Mouse (Mus musculus) kidney, embryonic 14.5 days (tissue): ENCODE data around the gene Lca5l. TPM values are rescaled to one million over a fixed set of nuclear protein-coding genes. Genes with fewer than 3 reads are reported as not detected.

Source experiments
- ATAC-seq: fragments of 200-750 bp; cut with Nextera tagmentation; 2 replicates; pipeline ENCODE4 v1.8.0; 2017; ENCODE audit warnings: moderate number of reproducible peaks, mild to moderate bottlenecking, moderate TSS enrichment, moderate library complexity; ENCODE audit not compliant: low FRiP score, low TSS enrichment
- H3K27ac ChIP-seq: fragments of 300-500 bp; sonication (generic); 2 replicates; pipeline ENCODE4 v1.5.1; 2014; ENCODE audit warnings: low read depth, mild to moderate bottlenecking, low read length, moderate library complexity, mixed read lengths
- H3K27me3 ChIP-seq: fragments of 300-500 bp; sonication (generic); 2 replicates; pipeline ENCODE4 v1.6.1; 2014; ENCODE audit warnings: mild to moderate bottlenecking, low read length; ENCODE audit not compliant: control insufficient read depth, insufficient read depth
- H3K36me3 ChIP-seq: fragments of 300-500 bp; sonication (generic); 2 replicates; pipeline ENCODE4 v1.6.1; 2014; ENCODE audit warnings: low read length, mixed read lengths; ENCODE audit not compliant: control insufficient read depth, insufficient read depth
- H3K4me1 ChIP-seq: fragments of 300-500 bp; sonication (generic); 2 replicates; pipeline ENCODE4 v1.6.1; 2014; ENCODE audit warnings: low read length, mixed read lengths; ENCODE audit not compliant: control insufficient read depth, insufficient read depth
- H3K4me2 ChIP-seq: fragments of 300-500 bp; sonication (generic); replicated peaks from 2 replicates; pipeline ENCODE4 v1.6.1; 2014; ENCODE audit warnings: low read depth, mild to moderate bottlenecking, low read length
- H3K4me3 ChIP-seq: fragments of 300-500 bp; sonication (generic); 2 replicates; pipeline ENCODE4 v1.5.1; 2014; ENCODE audit warnings: mild to moderate bottlenecking, low read length
- H3K9ac ChIP-seq: fragments of 300-500 bp; sonication (generic); 2 replicates; pipeline ENCODE4 v1.6.1; 2014; ENCODE audit warnings: low read depth, mild to moderate bottlenecking, low read length, moderate library complexity
- H3K9me3 ChIP-seq: fragments of 300-500 bp; sonication (generic); 2 replicates; pipeline ENCODE4 v1.6.1; 2016; ENCODE audit warnings: low read length; ENCODE audit not compliant: control insufficient read depth
- WGBS: fragments of 180-500 bp; shearing (Covaris S2); extraction: QIAGEN DNeasy Blood & Tissue Kit; methylation state at CpG from one replicate; pipeline ENCODE4 v1.1.7; 2014; 5-methylcytosine and 5-hydroxymethylcytosine counted together
- polyA plus RNA-seq: library from polyadenylated mRNA; unstranded; fragments of >200 nt; fragmentation: Nextera tagmentation; extraction: Ambion mirVana; gene quantifications from 2 replicates; pipeline ENCODE4 v1.2.1, GENCODE M21; 2014

The Lca5l gene
- polyA plus RNA-seq, 1 experiment from 2014 or later: 1.5 TPM

DNA sequence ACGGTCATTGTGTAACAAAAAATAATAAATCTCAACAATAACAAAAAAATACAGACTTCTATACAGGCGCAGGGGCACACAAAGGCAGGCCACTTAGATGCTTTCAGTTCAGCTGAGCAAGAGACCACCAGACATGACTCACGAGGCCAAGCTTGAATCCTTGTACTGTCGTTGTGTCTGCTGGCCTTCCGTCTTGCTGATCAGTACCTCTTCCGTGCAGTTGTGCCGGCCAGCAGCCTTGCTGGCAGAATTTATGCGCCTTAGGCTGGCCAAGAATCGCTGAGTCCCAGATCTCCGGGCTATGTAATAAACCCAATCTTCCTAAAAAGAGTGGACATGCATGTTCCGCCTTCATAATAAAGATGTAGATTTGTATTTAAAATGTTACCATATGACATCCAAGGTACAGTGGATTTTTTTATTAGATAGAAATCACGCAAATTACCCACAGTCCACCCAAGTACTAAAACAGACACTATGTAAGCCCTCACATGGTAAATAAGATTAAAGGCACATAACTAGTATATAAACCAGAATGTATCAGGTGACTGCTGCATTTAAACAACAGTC is 33.5 kb downstream of the Lca5l start:
- 55% methylated on average over 12 of the region's 12 CpGs for WGBS
- Histone ChIP-seq H3K27ac (peak overlapping the region; percentile 71; the same call in 1 of the 2 replicates), H3K4me3 (peak overlapping the region; percentile 58), H3K4me1 (0 out of 2 replicates have a peak, but pooled peaks cover 4% of the 10 kb centered on the region), H3K4me2 (peak overlapping the region; percentile 99), H3K9ac (peak overlapping the region; percentile 91), H3K9me3 (no peaks in the 10 kb centered on the region), H3K27me3 (no peaks in the 10 kb centered on the region), H3K36me3 (peaks cover 15% of the 10 kb centered on the region; the same call in 1 of the 2 replicates)
- ATAC-seq: no peak

DNA sequence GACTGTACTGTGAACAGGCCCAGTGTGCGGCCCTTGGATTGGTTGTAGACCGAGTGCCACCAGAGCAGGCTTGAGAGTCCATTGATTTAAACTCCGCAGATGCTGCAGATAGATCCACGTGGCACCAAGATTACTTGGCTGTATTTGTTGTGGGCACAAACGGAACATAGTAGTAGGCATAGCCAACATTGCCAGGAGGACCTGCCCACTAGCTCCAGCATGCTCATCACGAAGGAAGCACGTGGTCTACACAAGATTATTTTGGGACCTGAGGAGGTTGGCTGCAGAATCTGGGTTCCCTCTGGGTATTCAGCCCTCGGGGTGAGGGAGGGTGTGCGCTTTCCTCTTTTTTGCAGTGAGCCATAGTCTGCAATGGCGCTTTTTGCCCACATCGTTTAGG is 34.9 kb downstream of the Lca5l start:
- H3K4me2 ChIP-seq: no peak overlapping the region
- no peak overlapping the region for H3K9ac ChIP-seq
- H3K36me3 ChIP-seq: peaks cover 26% of the 10 kb centered on the region; the same call in 1 of the 2 replicates
- ATAC-seq: no peak
- H3K27ac ChIP-seq: no peak overlapping the region
- WGBS: 95% methylated on average over 11 of the region's 11 CpGs
- H3K4me3 ChIP-seq: no peak overlapping the region
- 0 out of 2 replicates have a peak, but pooled peaks cover 4% of the 10 kb centered on the region for H3K4me1 ChIP-seq
- no peaks in the 10 kb centered on the region for H3K9me3 ChIP-seq
- no peaks in the 10 kb centered on the region for H3K27me3 ChIP-seq

DNA sequence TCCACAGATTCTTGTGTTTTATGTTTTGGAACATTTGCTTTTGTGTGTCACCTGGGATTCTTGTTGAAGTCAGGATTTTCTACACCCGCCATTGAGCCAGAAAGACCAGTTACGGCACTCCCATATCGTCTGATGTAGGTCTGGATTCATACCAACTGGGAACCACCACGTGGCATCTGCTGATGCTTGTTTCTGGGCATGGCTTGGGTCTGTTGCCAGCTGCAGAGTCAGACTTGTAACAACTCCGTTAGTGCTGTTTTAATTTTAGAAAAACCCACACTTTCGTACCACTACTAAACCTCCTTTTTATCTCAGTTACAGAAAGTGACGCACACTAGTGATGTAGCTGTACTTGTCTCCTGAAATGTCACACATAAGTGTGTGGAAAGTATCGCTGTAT is 36.1 kb downstream of the Lca5l start:
- 94% methylated on average over 8 of the region's 8 CpGs for WGBS
- H3K27me3 ChIP-seq: no peaks in the 10 kb centered on the region
- no peak overlapping the region for H3K27ac ChIP-seq
- no peak for ATAC-seq
- H3K4me1 ChIP-seq: 0 out of 2 replicates have a peak, but pooled peaks cover 4% of the 10 kb centered on the region
- no peak overlapping the region for H3K9ac ChIP-seq
- H3K9me3 ChIP-seq: no peaks in the 10 kb centered on the region
- no peak overlapping the region for H3K4me3 ChIP-seq
- H3K4me2 ChIP-seq: no peak overlapping the region
- H3K36me3 ChIP-seq: peaks cover 27% of the 10 kb centered on the region; the same call in 1 of the 2 replicates

DNA sequence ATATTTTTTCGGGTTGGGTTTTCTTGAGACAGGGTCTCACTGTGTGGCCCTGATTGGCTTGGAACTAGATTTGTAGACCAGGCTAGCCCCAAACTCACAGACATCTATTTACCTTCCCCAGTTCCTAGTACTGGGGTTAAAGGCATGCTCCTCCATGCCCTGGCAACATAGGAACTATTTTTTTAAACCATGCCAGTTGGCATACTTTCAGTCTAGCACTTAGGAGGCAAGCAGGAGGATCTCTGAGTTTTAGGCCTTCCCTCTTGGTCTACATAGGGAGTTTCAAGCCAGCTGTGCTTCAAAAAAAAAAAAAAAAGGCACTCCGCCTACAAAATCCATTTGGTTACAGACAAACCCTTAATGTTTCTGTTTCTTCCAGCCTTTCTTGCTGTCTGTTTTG is 37.6 kb downstream of the Lca5l start:
- Histone ChIP-seq H3K4me1 (0 out of 2 replicates have a peak, but pooled peaks cover under 1% of the 10 kb centered on the region), H3K9ac (no peak overlapping the region), H3K9me3 (no peaks in the 10 kb centered on the region), H3K27ac (no peak overlapping the region), H3K4me2 (no peak overlapping the region), H3K4me3 (no peak overlapping the region), H3K36me3 (peaks cover 27% of the 10 kb centered on the region; the same call in 1 of the 2 replicates), H3K27me3 (no peaks in the 10 kb centered on the region)
- 96% methylated on average over 2 of the region's 2 CpGs for WGBS
- ATAC-seq: no peak

DNA sequence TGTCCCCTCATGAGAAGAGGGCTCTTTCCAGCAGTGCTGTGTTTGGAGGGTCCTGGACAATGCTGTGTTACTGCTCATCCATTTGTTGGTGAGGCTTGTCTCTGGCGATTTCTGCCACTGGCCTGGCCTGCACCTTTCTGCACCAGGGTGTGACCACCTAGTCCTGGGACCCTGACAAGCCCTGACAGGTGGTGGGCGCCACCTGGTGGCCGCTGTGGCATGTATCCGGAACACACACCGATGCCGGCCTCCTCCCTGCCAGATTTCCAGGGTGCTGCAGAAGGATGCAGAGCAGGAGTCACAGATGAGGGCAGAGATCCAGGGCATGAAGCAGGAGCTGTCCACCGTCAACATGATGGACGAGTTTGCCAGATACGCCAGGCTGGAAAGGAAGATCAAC is 40.5 kb downstream of the Lca5l start:
- H3K4me1 ChIP-seq: 0 out of 2 replicates have a peak, but pooled peaks cover 5% of the 10 kb centered on the region
- ATAC-seq: peak; percentile 74
- no peak overlapping the region for H3K4me3 ChIP-seq
- peaks cover 27% of the 10 kb centered on the region; the same call in 1 of the 2 replicates for H3K36me3 ChIP-seq
- no peak overlapping the region for H3K4me2 ChIP-seq
- H3K9me3 ChIP-seq: no peaks in the 10 kb centered on the region
- 23% methylated on average over 9 of the region's 9 CpGs for WGBS
- H3K27me3 ChIP-seq: no peaks in the 10 kb centered on the region
- H3K9ac ChIP-seq: no peak overlapping the region
- H3K27ac ChIP-seq: no peak overlapping the region

DNA sequence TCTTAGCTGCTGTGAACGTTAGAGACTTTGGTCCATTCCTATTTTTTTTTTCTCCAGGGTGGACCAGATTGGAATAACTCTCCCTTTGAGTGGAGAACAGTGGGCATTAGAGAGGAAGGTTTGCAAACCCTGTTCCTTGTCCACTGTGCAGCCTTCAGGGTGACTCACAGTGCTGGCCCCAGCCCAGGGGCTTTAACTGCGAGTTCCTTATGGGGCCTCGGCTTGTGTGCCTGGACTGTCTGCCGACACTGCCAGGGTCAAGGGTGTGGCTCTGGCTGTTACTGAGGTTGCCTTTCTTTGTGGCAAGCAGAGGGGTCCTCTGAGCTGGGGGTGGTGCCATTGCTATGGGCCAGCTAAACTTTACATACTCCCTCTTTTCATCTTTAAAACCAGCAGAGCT is 41.1 kb downstream of the Lca5l start:
- no peak overlapping the region for H3K4me3 ChIP-seq
- no peak overlapping the region for H3K9ac ChIP-seq
- peaks cover 9% of the 10 kb centered on the region; the same call in 1 of the 2 replicates for H3K4me1 ChIP-seq
- H3K4me2 ChIP-seq: no peak overlapping the region
- no peaks in the 10 kb centered on the region for H3K9me3 ChIP-seq
- H3K27ac ChIP-seq: no peak overlapping the region
- H3K27me3 ChIP-seq: no peaks in the 10 kb centered on the region
- whole genome bisulfite sequencing: 67% methylated on average over 4 of the region's 4 CpGs
- no peak for ATAC-seq
- peaks cover 27% of the 10 kb centered on the region; the same call in 1 of the 2 replicates for H3K36me3 ChIP-seq

DNA sequence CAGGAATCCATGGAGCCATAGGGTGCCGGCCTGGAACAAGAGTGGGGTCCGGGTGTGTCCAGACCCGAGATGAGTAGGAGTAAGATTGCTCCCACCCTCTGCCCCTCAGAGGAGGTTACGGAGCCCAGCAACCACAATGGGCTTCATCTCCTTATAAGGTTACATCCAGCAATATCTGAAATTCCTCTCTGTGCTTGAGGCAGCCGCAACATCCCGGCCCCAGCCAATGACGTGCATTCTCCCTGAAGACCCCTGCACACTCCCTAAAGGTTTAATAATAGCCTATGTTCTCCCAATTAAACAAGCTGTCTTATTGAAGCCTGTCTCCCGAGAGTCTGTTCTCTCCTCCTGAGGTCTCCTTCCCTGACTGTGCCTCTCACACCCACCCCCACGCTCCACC is 42.8 kb downstream of the Lca5l start:
- ATAC-seq: no peak
- H3K36me3 ChIP-seq: peaks cover 16% of the 10 kb centered on the region; the same call in 1 of the 2 replicates
- WGBS: 65% methylated on average over 9 of the region's 9 CpGs
- H3K4me3 ChIP-seq: no peak overlapping the region
- H3K27me3 ChIP-seq: no peaks in the 10 kb centered on the region
- no peaks in the 10 kb centered on the region for H3K9me3 ChIP-seq
- H3K4me2 ChIP-seq: no peak overlapping the region
- H3K27ac ChIP-seq: no peak overlapping the region
- peaks cover 11% of the 10 kb centered on the region; the same call in 1 of the 2 replicates for H3K4me1 ChIP-seq
- no peak overlapping the region for H3K9ac ChIP-seq

DNA sequence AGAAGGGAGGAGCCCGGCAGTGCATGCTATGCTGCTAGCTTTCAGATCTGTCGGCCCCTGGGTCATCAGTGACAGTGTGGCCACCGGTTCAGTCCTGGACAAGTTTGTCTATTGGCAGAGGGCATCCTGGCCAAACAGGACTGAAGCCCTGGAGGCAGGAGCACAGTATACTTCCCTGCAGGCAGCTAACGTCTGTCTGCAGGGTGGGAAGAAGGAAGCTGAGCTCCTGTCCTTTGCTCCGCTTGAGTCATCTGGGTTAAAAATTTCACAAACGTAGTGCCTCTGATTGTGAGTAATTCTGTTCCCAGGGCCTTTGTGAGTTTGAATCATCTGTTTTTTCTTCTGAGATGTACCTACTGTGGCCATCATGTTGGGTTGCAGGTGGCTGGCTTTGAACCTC is 43.2 kb downstream of the Lca5l start:
- H3K27ac ChIP-seq: no peak overlapping the region
- 0 out of 2 replicates have a peak overlapping the region, but pooled peaks have one; percentile 12 for H3K9ac ChIP-seq
- WGBS: 80% methylated on average over 6 of the region's 6 CpGs
- H3K4me2 ChIP-seq: no peak overlapping the region
- ATAC-seq: no peak
- peaks cover 11% of the 10 kb centered on the region; the same call in 1 of the 2 replicates for H3K4me1 ChIP-seq
- H3K9me3 ChIP-seq: no peaks in the 10 kb centered on the region
- H3K27me3 ChIP-seq: no peaks in the 10 kb centered on the region
- peaks cover 12% of the 10 kb centered on the region; the same call in 1 of the 2 replicates for H3K36me3 ChIP-seq
- no peak overlapping the region for H3K4me3 ChIP-seq

DNA sequence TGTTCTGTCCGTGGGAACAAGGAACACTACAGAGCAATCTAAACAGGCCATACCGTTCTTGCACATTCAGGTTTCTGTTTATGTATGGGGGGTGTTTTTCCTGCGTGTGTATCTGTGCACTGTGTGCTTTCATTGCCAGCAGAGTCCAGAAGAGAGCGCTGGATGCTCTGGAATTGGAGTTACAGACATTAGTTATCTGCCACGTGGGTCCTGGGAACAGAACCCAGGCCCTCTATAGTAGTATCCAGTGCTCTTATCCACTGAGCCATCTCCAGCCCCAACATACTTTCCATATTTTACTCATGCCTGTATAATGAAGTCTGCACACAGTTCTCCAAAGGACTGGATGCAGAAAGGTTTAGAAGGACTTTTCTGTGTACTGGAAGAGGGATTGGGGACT is 46.3 kb downstream of the Lca5l start:
- no peak overlapping the region for H3K27ac ChIP-seq

More for the DNA sequence above, 46.3 kb downstream of the Lca5l start:
- H3K4me2 ChIP-seq: peak overlapping the region; percentile 58
- no peaks in the 10 kb centered on the region for H3K27me3 ChIP-seq
- no peaks in the 10 kb centered on the region for H3K36me3 ChIP-seq
- H3K9me3 ChIP-seq: peaks cover 4% of the 10 kb centered on the region; the same call in 1 of the 2 replicates
- WGBS: under 1% methylated on average over 5 of the region's 5 CpGs
- H3K4me1 ChIP-seq: peaks cover 11% of the 10 kb centered on the region; the same call in 1 of the 2 replicates
- H3K9ac ChIP-seq: peak overlapping the region; percentile 73
- H3K4me3 ChIP-seq: peak overlapping the region; percentile 85
- peak; percentile 4; the same call in 1 of the 2 replicates for ATAC-seq
